Mouse (Mus musculus) right cerebral cortex, postnatal 10 days (tissue): Measurements from ENCODE around the gene Cnrip1.

ENCODE experiments used
- DNase-seq, 2 experiments: peaks; one replicate each; pipeline ENCODE4 v3.0.0; 2021; ENCODE audit warnings: low spot score in 2 of 2

Cnrip1 gene

DNA sequence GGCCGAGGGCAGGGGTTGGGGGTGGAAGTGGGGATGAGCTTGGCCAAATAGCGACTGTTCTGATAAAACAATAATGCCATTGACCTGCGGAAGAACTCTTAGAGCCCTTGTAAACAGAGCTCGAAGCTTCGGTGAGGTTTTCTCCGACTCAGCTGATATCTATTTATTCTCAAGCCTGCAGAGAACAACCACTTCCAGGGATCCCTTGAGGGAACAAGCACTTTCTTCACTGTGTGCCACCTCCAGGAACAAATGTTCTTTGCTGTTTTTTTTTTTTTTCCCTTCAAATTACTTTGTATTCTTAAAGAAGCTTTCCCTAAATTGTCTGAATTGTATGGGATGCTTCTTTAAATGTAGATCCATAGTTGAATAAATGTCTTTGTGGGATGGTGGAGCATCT lies 56.0 kb downstream of the Cnrip1 start:
- no peak for DNase-seq

DNA sequence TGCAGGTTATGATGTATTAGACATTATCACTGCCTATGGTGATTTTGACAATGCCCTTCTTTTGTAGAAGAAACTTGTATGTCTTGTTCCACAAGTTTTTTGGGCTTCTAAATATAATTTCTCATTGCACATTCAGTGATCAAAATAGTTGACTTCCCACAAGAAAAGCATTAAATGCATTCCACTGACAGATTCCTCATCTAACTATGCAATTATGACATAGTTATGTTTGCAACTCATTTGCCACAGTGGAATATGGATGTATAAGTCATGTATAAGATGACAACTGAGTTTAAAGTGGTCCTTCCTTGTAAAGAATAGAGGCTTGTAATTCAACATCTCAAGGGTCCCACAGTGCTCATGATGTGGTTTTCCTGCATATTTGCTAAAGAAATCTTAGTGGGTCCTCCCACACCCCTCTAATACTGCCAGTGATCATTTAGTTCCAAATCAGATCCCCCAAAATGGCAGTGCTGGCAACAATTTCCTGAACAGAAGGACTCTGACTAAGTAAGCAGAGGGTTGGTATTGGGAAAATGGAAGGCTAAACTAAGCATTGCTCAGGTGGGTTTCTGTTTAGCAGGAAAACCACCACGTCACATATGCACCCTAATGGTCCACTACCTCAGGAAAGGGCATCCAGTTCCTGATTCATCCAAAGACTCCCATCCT lies 61.2 kb downstream of the Cnrip1 start:
- DNase-seq: no peak

- no peak for DNase-seq
Measured at GRCm38 (mm10) chr11:17126418-17126817, 75.0 kb downstream of the Cnrip1 start.
